Mouse (Mus musculus) urinary bladder, postnatal 36 days (tissue): ENCODE data around the gene Slc25a41.

Experiments
- DNase-seq, 2 experiments: peaks; one replicate each; pipeline ENCODE4 v3.0.0; 2022; ENCODE audit warnings: low spot score in 2 of 2, mixed read lengths in 1 of 2

Gene Slc25a41

GRCm38 (mm10) chr17:57047406-57047805 lies 6.0 kb upstream of the Slc25a41 start:
- DNase-seq: no peak

DNA sequence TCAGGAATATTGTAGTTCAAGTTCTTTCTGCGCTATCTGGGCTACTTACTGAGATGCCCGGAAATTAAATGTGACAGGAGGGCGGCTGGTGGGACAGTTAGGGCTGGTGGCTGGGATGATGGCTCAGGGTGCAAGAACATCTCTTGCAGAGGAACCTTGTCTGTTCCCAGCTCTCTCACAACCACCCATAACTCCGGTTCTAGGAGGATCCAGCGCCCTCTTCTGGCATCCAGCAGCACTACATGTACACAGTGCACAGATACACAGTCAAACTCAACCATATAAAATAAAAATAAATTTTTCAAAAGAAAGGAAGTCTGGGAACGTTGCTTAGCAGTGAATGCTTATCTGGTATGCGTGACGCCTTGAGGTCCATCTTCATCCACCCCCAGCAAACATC lies 2.5 kb downstream of the Slc25a41 start:
- no peak for DNase-seq

GRCm38 (mm10) chr17:57032854-57033253 lies 8.6 kb downstream of the Slc25a41 start:
- DNase-seq: no peak

GRCm38 (mm10) chr17:57031661-57032420 lies 9.6 kb downstream of the Slc25a41 start:
- peak; percentile 99 for DNase-seq

DNA sequence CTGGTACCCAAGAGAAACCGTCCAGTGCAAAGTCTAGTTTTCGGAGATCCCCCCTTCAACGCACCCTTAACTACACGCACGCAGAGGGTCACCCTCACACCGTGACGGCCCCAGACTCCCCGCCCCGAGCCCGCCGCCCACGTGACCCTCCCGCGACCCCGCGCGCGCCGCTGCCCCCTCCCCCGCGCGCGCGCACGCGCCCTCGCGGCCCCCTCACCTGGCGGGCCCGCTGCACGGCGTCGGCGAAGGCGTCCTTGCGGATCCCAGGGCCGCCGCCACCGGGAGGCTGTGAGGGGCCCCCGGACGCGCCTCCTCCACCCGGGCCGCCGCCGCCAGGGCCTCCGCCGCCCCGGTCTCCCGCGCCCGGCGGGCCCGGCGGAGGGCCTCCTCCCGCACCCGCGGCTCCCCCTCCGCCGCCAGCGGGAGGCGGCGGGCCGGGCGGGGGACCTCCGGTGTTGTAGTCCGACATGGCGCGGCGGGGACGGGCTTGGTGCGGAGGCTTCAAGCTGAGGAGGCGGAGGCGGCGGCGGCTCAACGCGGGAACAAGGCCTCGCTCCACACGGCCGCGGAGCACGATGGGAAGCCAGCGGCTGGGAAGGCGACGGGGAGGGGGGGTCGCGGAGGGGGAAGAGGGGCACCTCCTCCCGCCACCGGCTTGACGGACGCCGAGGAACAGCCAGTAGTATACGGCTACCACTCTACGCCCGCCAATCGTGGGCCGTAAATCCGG lies 10.4 kb downstream of the Slc25a41 start, which contains the start of gene Khsrp:
TSS of gene Khsrp (minus strand) at position 592 of the 730 bp plus-strand sequence.
- DNase-seq: no peak

DNA sequence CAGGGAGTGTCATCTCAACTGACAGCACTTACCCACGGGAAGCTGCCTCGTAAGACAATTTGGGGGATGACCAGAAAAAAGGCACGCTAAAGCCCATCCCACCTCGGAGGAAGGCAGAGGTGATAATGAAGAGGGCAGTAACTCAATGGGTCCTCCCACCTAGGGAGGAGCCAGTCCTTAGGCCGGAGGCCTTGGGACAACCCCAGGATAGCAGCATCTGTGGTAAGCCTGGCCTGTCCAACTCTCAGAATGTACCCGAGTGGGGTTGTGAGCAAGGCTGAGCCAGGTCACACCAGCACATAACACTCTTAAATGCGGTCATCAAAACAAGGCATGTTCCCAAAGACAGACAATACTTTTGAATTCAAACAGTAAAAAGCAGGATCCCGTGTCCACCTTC lies 11.8 kb downstream of the Slc25a41 start:
- no peak for DNase-seq

- DNase-seq: no peak
Measured at GRCm38 (mm10) chr17:57027471-57027870, 14.0 kb downstream of the Slc25a41 start.

GRCm38 (mm10) chr17:57020960-57021359 lies 20.5 kb downstream of the Slc25a41 start:
- no peak for DNase-seq

DNA sequence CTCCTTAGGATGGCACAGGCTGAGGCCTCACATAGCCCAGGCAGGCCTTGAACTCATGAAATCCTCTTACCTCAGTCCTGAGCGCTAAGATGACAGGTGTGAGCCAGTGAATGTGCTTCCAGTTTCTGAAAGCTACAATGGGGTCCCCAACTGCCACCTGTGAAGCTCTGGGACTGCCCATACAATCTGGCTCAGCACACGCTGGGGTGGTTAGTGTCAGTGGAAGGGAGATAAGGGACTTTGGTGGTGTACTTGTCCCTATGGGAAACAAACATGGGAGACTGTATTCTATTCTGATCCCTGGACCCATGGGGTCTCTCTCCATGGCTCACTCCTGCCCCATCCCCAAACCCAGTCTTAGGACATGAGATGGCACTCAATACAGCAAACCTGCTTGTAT lies 21.8 kb downstream of the Slc25a41 start:
- no peak for DNase-seq

DNA sequence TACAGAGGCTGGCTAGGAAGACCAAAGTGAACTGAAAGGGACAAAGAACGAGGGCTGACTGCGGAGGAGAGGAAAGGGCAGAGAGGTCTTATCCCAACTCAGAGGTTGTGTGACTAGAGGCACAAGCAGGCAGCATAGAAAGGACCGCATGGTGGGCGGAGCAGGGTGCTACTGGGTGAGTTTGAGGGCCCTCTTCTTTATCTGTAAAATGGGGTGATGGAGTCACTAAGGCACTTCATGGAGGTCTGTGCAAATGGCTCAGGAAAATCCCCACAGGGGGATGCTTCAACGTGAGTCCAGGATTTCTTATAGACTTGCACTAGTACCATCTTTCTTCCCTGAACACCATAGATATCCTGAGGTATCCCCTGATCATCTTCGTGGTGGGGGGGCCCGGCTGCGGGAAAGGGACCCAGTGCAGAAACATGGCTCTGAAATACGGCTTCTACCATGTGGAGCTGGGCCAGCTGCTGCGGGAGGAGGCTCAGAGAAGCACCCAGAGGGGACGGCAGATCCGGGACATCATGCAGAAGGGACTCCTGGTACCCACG lies 29.1 kb downstream of the Slc25a41 start:
- DNase-seq: no peak

GRCm38 (mm10) chr17:57011236-57012141 lies 30.0 kb downstream of the Slc25a41 start, which contains the start of the genes Gtf2f1 and Gm17949:
TSS of gene Gtf2f1 (minus strand) at chr17:57011288.
TSS of gene Gm17949 (plus strand) at chr17:57011469.
- peak; percentile 82 to 91 for DNase-seq

DNA sequence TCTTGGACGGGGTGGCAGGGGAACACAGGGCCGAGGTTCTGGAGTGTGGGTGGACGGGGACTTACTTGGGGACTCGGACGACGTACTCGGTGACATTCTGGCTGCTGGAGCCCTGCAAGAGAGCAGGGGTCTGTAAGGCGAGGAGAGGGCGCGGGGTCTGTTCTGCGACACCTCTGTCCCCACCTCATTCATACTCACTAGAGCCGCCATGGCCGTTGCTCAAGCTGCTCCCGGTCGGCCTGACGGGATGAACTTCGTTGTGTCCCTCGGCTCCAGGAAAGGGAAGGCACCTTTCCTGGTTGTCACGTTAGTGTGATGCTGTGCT lies 30.6 kb downstream of the Slc25a41 start:
- no peak for DNase-seq

GRCm38 (mm10) chr17:57007137-57007905 lies 34.1 kb downstream of the Slc25a41 start:
- no peak for DNase-seq

GRCm38 (mm10) chr17:57003994-57004393 lies 37.5 kb downstream of the Slc25a41 start:
- DNase-seq: no peak

GRCm38 (mm10) chr17:57001228-57001627 lies 40.2 kb downstream of the Slc25a41 start:
- no peak for DNase-seq

GRCm38 (mm10) chr17:56999968-57000609 lies 41.4 kb downstream of the Slc25a41 start, which contains the start of gene Pspn:
TSS of gene Pspn (minus strand) at chr17:57000018.
- no peak for DNase-seq

- DNase-seq: no peak
Measured at GRCm38 (mm10) chr17:56999414-56999813, 42.0 kb downstream of the Slc25a41 start.

DNA sequence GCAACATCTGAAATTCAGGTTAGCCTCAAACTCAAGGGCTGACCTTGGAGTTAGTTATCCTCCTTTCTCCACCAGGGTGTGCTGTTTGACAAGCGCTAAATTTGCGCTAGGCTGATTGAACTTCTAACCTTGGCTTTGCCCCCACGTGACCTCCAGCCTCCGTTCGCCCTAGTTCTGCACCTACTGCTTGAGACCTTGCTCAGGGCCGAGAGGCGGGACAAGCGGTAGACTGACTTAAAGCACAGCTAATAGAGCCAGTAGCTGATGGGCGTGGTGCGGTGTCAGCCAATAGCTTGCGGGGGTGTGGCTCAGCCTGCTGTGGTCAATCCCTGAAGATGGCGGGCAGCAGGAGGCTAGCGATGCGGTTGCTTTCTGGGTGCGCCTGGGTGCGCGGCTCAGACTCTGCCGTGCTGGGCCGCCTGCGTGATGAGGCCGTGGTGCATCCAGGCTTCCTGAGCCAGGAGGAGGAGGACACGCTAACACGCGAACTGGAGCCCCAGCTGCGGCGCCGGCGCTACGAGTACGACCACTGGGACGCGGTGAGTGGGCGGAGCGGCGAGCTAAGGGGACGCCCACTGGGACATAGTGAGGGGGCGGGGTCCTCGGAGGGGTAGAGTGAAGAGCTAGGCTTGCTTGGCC lies 44.3 kb downstream of the Slc25a41 start, which contains the start of gene Alkbh7:
TSS of gene Alkbh7 (plus strand) at position 311 of the 639 bp plus-strand sequence.
- DNase-seq: peak; percentile 92 to 96

DNA sequence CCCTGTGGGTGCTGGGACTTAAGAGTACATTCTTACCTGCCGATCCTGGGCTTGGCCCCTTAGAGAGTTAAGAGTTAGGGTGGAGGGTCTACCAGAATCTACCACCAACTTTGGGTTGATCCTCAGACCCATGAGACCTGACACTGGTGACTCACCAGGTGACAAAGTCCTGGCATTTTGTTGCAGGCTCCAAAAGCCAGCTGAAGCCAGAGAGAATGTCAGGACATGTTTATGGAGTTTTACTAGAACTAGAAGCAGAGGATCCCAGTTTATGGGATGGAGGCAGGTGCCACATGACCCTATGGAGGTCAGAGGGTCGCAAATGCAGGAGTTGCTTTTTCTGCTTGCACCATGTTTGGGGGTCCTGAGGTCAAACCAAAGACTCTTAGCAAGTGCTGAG lies 44.9 kb downstream of the Slc25a41 start:
- DNase-seq: no peak

- no peak for DNase-seq
Measured at GRCm38 (mm10) chr17:56995046-56995445, 46.4 kb downstream of the Slc25a41 start.
